Mouse (Mus musculus) Muller cell, postnatal 12 days (primary cell): ENCODE measurements around the gene Gnat2.

Experiments used
- DNase-seq: peaks from one replicate; pipeline ENCODE4 v3.0.0-alpha.2; 2015; ENCODE audit errors: inconsistent ontology term

The Gnat2 gene

GRCm38 (mm10) chr3:108085281-108085720 lies 7.3 kb upstream of the Gnat2 start:
- peak; percentile 98 for DNase-seq

DNA sequence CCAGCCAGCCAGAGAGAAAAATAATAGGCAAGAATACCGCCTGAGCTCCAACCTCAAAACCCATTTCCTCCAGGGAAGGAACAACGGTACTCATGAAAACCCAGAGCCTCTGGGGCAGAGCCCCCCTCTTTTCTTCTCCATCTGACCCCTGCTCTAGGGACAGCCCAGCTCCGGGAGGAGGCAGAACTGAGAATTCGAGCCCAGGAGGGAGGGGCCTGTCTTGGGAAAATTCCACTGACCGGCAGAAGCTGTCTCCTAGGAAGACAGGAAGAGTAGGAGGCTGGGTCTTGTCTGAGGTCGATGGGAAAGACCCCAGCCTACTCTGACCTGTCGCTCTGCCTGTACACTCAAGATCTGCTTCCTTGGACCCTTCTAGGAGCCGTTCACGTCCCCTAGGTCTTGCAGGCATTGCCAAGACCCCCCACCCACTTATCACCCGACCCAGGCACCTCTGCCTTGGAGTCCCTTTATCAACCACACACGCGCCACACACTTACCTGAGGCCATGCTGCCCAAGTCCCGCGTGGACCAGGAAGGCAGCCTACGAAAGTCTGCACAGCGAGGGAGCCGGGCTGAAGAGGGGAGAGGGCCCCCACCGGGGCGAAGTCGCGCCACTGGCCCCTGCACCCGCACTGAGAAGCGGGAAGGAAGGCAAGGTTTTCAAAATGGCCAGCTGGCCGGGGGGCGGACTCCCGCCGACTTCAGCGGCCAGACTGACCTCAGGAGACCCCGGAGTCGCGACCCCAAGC lies 6.7 kb upstream of the Gnat2 start:
- DNase-seq = peak; percentile 89

GRCm38 (mm10) chr3:108086470-108086979 lies 6.1 kb upstream of the Gnat2 start, which contains the start of gene Ampd2:
Gene Ampd2, minus strand, starts transcription at chr3:108086651.
- DNase-seq = peak; percentile 82

DNA sequence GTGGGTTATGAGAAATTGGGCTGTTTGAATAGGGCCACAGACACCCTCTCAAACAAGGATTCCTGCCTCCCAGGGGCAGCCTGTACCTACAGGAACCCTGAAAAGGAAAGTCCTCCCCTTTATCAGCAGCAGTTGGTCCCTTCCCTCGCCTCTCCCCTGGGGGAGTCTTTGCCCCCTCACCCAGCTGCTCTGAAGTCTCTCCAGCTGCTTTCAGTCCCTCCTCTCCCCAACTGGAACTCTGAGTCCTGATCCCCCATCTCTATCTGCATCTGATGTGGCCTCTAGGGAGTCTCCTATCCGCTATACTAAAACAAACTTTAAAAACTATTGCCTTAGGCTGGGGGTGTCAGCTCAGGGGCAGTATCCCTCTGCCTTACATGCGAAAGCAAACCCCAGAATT lies 5.3 kb upstream of the Gnat2 start:
- DNase-seq = no peak

DNA sequence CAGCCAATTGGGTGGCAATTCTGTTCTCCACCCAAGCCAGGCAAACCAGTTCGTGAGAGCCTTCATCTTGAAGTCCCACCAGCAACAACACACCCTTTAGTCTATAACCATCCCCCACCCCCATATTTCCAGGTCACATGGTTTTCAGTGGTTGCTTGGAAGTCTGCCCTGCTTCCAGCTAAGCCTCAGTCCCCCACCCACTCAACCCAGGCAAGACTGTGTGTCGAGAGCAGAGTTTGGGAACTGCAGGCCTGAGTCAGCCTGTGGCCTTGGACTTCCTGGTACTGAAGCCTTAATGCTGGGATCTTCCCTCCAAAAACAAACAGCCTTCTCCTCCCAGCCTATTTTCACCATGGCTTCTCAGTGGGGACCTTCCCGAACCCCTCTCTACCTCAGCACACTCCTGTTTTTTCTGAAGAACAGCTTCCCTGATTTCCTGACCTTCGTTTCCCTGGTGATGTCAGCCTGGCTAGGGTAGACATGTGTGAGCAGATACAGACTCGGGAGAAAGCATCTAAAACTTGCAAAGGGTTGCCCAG lies 3.7 kb upstream of the Gnat2 start:
- DNase-seq = no peak

GRCm38 (mm10) chr3:108089916-108090315 lies 2.7 kb upstream of the Gnat2 start:
- no peak for DNase-seq

DNA sequence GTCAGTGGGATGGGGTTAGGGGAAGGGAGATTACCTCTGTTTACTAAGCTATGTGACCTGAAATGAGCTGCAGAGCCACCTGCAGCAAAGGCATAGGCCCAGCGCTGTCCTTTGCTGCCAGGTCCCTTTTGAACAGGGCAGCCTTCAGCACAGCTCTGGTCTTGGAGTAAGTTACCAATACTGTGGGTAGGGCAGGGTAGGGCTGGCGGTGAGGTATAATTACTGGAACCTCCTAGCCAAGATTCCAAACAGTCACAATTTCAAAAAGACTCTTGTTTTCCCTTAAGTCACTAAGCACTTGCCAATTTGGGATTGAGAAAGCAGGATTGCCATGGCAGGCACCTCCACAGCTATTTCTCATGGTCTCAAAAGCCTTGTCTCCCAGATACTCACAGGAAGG lies 2.0 kb upstream of the Gnat2 start:
- DNase-seq = no peak

GRCm38 (mm10) chr3:108092030-108092429 lies 559 bp upstream of the Gnat2 start:
- DNase-seq = no peak

GRCm38 (mm10) chr3:108093306-108093705 lies 717 bp downstream of the Gnat2 start:
- no peak for DNase-seq

DNA sequence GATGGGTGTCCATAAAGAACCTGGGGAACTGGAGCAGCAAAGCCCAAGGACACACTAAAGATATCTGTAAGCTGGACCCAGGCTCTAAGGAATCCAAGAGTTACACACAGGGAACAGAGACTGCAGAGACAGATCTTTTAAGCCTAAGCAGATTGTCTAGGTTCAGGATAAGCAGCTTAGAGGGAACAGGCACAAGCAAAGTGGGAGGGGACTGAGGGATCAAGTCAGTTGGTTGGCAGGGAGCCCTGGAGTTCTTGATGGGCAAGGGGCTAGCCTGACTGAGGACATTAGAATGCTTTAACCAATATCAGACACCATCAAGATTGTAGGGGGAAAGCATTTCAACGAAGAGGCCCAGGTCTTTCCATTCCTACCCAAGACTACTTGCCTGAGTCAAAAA lies 1.6 kb downstream of the Gnat2 start:
- no peak for DNase-seq

GRCm38 (mm10) chr3:108094976-108095760 lies 2.6 kb downstream of the Gnat2 start:
- DNase-seq = no peak

- DNase-seq = no peak
Measured at GRCm38 (mm10) chr3:108096226-108096625, 3.6 kb downstream of the Gnat2 start.

GRCm38 (mm10) chr3:108096726-108097125 lies 4.1 kb downstream of the Gnat2 start:
- no peak for DNase-seq

DNA sequence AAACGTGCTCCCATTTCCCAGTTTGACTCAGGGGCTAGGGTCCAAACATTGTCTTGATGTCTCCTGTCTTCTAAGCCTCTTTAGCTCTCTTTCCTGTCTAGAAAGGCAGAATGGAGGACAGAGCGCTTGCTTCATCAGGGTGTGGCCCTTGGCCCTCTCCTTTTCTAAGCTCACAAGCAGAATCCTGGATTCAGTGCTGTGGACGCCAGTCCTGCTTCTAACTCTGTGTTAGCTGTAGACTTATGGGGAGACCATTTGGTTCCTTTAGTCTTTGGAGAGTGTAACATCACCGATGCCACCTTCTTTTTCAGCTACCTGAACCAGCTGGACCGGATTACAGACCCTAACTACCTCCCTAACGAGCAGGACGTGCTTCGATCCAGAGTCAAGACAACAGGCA lies 5.1 kb downstream of the Gnat2 start:
- DNase-seq = no peak

GRCm38 (mm10) chr3:108098316-108098715 lies 5.7 kb downstream of the Gnat2 start:
- DNase-seq = no peak

GRCm38 (mm10) chr3:108101594-108101993 lies 9.0 kb downstream of the Gnat2 start:
- DNase-seq = no peak

GRCm38 (mm10) chr3:108102075-108102474 lies 9.5 kb downstream of the Gnat2 start:
- DNase-seq = no peak

GRCm38 (mm10) chr3:108105281-108105680 lies 12.7 kb downstream of the Gnat2 start:
- DNase-seq = no peak

DNA sequence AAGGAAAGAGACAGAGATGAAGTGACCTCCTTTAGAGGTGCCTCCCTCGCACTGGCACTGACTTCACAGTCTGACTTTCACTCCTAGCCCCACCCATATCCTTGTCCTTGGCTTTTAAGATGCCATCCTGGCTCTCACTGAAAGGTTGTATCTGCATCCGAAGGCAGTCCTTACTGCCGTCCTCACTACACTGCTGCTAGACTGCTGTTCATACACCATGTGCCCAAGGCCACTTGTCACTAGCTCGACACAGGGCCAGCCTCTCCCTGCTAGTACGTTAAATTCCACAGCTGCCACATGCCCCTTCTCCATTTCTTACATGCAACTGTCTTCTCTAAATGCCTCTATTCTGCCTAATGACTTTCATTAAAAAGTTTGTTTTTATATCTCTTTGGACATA lies 18.7 kb downstream of the Gnat2 start:
- no peak for DNase-seq

DNA sequence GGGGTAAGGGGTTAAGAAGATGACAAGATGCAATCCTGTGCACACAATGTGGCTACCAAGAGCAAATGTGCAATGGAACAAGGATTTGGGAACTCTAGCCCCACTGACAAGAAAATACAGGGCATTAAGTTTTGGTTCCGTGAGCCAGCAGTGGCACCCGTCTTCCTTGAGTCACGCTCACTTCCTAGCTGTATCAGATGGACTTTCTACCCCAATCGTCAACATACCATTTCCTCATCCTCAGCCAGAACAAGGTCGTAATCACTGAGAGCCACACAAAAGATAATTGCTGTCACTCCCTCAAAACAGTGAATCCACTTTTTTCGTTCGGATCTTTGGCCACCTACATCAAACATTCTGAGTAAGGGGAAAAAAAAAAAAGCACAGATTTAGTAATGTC lies 19.7 kb downstream of the Gnat2 start:
- DNase-seq = no peak

- no peak for DNase-seq
Measured at GRCm38 (mm10) chr3:108112666-108113065, 20.1 kb downstream of the Gnat2 start.

DNA sequence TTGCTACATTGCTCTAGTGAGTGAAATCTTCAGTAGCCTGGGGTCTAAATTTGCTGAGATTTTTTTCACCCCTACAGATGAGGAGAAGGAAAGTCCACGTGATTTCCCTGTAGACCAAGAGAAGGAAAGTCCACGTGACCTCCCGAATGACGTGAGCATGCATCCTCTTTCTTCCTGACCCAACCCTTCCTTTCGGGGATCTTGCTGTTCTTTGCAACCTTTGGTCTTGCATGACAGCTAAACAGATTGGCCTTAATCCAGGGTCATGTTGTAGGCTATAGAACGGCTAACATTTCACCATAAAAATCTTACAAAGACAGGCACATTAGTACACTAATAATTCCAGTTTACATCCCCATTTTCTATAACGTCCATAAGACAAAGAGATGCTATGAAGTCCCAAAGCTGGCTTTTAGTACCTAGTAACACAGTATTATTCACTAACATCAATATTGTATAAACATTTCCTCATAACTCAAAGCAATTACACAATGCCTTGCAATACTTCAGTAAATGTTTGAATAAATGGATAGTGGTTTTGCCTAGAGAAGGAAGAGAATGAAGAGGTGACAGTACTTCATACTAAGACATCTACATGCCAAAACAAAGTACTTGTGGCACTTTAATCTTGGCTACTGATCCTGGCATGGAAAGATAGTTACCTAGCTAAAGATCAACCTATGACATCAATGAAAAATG lies 21.2 kb downstream of the Gnat2 start:
- DNase-seq = no peak
